Mouse (Mus musculus): ENCODE results near the gene Tgfb2.

Gene Tgfb2

GRCm38 (mm10) chr1:186650011-186650410 lies 55.8 kb downstream of the Tgfb2 start:
- DNase-seq, result no peak

GRCm38 (mm10) chr1:186637304-186638213 lies 68.2 kb downstream of the Tgfb2 start:
- DNase-seq, result peak; percentile 64

GRCm38 (mm10) chr1:186635045-186635444 lies 70.7 kb downstream of the Tgfb2 start:
- DNase-seq, result peak; percentile 74

GRCm38 (mm10) chr1:186631457-186631856 lies 74.3 kb downstream of the Tgfb2 start:
- DNase-seq, result peak; percentile 71

- peak; percentile 72 for DNase-seq
Measured at GRCm38 (mm10) chr1:186630971-186631370, 74.8 kb downstream of the Tgfb2 start.

- DNase-seq, result peak; percentile 98
Measured at GRCm38 (mm10) chr1:186627451-186627995, 78.3 kb downstream of the Tgfb2 start.

GRCm38 (mm10) chr1:186624474-186624873 lies 81.3 kb downstream of the Tgfb2 start:
- DNase-seq, result no peak

GRCm38 (mm10) chr1:186621812-186622211 lies 84.0 kb downstream of the Tgfb2 start:
- peak; percentile 65 for DNase-seq

- peak; percentile 93 for DNase-seq
Measured at GRCm38 (mm10) chr1:186618285-186618684, 87.5 kb downstream of the Tgfb2 start.

- peak; percentile 79 for DNase-seq
Measured at GRCm38 (mm10) chr1:186611371-186611770, 94.4 kb downstream of the Tgfb2 start.

GRCm38 (mm10) chr1:186610481-186610880 lies 95.3 kb downstream of the Tgfb2 start:
- peak; percentile 77 for DNase-seq

GRCm38 (mm10) chr1:186609793-186610233 lies 96.0 kb downstream of the Tgfb2 start:
- DNase-seq, result peak; percentile 95

GRCm38 (mm10) chr1:186608116-186608515 lies 97.7 kb downstream of the Tgfb2 start:
- no peak for DNase-seq

- DNase-seq, result no peak
Measured at GRCm38 (mm10) chr1:186605635-186606034, 100.2 kb downstream of the Tgfb2 start.

GRCm38 (mm10) chr1:186604124-186604523 lies 101.7 kb downstream of the Tgfb2 start:
- no peak for DNase-seq

- no peak for DNase-seq
Measured at GRCm38 (mm10) chr1:186588226-186588625, 117.6 kb downstream of the Tgfb2 start.

- peak; percentile 97 for DNase-seq
Measured at GRCm38 (mm10) chr1:186587065-186587804, 118.6 kb downstream of the Tgfb2 start.

GRCm38 (mm10) chr1:186585571-186586164 lies 120.1 kb downstream of the Tgfb2 start:
- DNase-seq, result peak; percentile 65

GRCm38 (mm10) chr1:186583933-186584332 lies 121.9 kb downstream of the Tgfb2 start:
- peak; percentile 80 for DNase-seq

- DNase-seq, result peak; percentile 83
Measured at GRCm38 (mm10) chr1:186582113-186582512, 123.7 kb downstream of the Tgfb2 start.

- no peak for DNase-seq
Measured at GRCm38 (mm10) chr1:186581666-186582065, 124.1 kb downstream of the Tgfb2 start.

- DNase-seq, result peak; percentile 87
Measured at GRCm38 (mm10) chr1:186581114-186581513, 124.7 kb downstream of the Tgfb2 start.

- DNase-seq, result peak; percentile 75
Measured at GRCm38 (mm10) chr1:186577302-186577701, 128.5 kb downstream of the Tgfb2 start.

All from heart, adult 11 months (tissue).